Mouse (Mus musculus) bone marrow macrophage, adult 2 months (primary cell): ENCODE measurements around the gene Os9.

Experiments
- CTCF ChIP-seq: IDR thresholded peaks from 2 replicates; pipeline ENCODE4 v1.5.1; 2012; ENCODE audit warnings: low read depth, mild to moderate bottlenecking, low read length, moderate library complexity
- POLR2A ChIP-seq: IDR thresholded peaks from 2 replicates; pipeline ENCODE4 v1.6.1; 2012; ENCODE audit warnings: mild to moderate bottlenecking, low read depth, low read length, borderline replicate concordance

- TF ChIP-seq POLR2A (no peak), CTCF (no peak)
Observed at GRCm38 (mm10) chr10:127076082-127076481, 44.8 kb downstream of the Os9 start.
